Mouse (Mus musculus) pancreas, adult 10 weeks (tissue): ENCODE measurements around the gene Gm21904. TPM values are rescaled to one million over a fixed set of nuclear protein-coding genes. Genes with fewer than 3 reads are reported as not detected.

Experiments
- polyA plus RNA-seq: library from polyadenylated mRNA; stranded (reverse); fragments of 350-450 nt; fragmentation: Illumina TruSeq; extraction: RNeasy Lipid Tissue Mini Kit (QIAGEN cat#74804); gene quantifications from one replicate; pipeline ENCODE4 v1.2.3, GENCODE M21; 2015; ENCODE audit warnings: low read depth, low replicate concordance; ENCODE audit not compliant: insufficient read depth

The Gm21904 gene
- not detected for polyA plus RNA-seq

DNA sequence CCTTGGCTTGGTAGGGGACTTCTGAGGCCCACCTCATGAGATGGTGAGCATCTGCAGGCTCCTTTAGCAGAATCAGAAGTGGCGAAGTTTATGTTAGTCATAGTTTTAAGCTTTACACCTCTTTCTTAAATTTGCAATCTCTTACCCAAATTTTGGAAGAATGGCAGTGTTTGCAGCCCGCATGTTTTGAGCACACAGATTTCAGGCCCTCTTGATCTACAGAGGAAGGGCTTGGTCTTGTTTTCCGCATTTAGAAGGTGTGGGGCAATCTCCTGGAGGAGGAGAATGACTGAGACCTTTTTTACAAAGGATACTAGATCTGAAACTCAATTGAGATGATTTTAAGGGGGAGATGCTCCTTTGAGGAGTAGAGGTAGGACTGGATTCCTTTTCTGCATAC is at the start of gene Gm21904:
Gene Gm21904, minus strand, starts transcription at position 101 of the 400 bp plus-strand sequence.

DNA sequence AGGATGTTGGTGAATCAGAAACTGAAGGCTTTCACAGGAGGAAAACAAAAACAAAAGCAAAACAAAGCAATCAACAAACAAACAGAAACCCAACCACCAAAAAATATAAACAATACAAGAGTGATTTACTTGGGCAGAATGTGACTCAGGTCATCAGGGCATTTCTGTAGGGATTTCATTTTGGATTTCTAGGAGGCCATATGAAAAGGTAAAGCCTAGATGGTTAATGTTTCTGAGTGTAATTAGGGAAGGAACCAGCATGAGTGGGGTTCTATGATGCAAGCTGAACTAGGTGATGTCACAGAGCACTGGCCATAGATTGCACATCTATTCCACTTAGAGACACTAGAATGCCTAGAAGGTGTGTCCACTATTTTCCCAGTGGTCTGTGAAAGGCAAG is 28.4 kb upstream of the Gm21904 start, which contains the start of the genes Gm20772 and Gm20831:
Gene Gm20772, plus strand, starts transcription at position 301 of the 400 bp plus-strand sequence.
Gene Gm20831, plus strand, starts transcription at position 301 of the 400 bp plus-strand sequence.

Other genes with a start within 250 kb of the Gm21904 start
- not detected for gene Gm20772, start 28.5 kb upstream of the Gm21904 start, polyA plus RNA-seq
- not detected for gene Gm20831, start 28.5 kb upstream of the Gm21904 start, polyA plus RNA-seq
- not detected for gene Srsy, start 91.1 kb upstream of the Gm21904 start, polyA plus RNA-seq
- gene Gm21764, start 215.5 kb upstream of the Gm21904 start, polyA plus RNA-seq: not detected
- gene Ssty1, start 242.8 kb upstream of the Gm21904 start, polyA plus RNA-seq: not detected